Mouse (Mus musculus) left cerebral cortex, adult 2 months (tissue): Measurements from ENCODE around the gene Rpl10-ps3. TPM values are rescaled to one million over a fixed set of nuclear protein-coding genes. Genes with fewer than 3 reads are reported as not detected.

Experiments used
- DNase-seq, 2 experiments: peaks; one replicate each; pipeline ENCODE4 v3.0.0; 2021 to 2022; ENCODE audit warnings: low spot score in 2 of 2, mixed read lengths in 1 of 2; ENCODE audit errors: extremely low spot score in 1 of 2
- H3K27ac ChIP-seq: fragments of 200-600 bp; 2 replicates; pipeline ENCODE4 v1.8.1; 2022
- H3K4me3 ChIP-seq: fragments of 200-600 bp; 2 replicates; pipeline ENCODE4 v1.8.1; 2022
- CTCF ChIP-seq: fragments of 200-600 bp; IDR thresholded peaks from 2 replicates; pipeline ENCODE4 v1.8.1; 2022; ENCODE audit warnings: antibody characterized with exemption, mild to moderate bottlenecking, moderate library complexity
- intact Hi-C: fragments of 180-260 bp; cut with DNase I; formaldehyde crosslinking; loops from one replicate; pipeline ENCODE4 v1.15.1; 2025
- total RNA-seq, 2 experiments: library from RNA; stranded (reverse); gene quantifications; 2 replicates each; pipeline ENCODE4 v1.2.3; 2021

Rpl10-ps3 gene
- total RNA-seq, 2 experiments from 2014 or later: 337 to 355 TPM

DNA sequence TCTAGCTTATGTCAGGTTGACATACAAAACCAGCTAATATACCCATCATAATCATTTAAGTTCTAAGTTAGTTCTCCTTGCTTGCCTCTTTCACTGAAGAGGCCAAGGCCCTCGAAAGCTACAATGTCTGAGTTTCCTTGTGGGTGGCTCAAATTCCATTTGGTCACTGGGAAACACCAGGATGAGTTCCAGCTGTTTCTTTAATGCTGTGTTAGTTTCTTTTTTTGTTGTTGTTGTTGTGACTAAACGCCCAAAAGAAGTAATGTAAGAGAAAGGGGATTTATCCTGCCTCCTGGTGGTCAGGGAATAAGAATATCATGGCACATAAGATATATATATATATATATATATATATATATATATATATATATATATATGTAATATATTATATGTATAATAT is 39.7 kb downstream of the Rpl10-ps3 start:
- intact Hi-C loops: no loop called here
- Histone ChIP-seq H3K27ac (no peak overlapping the region), H3K4me3 (no peak overlapping the region)
- DNase-seq: no peak
- TF ChIP-seq CTCF: no peak

DNA sequence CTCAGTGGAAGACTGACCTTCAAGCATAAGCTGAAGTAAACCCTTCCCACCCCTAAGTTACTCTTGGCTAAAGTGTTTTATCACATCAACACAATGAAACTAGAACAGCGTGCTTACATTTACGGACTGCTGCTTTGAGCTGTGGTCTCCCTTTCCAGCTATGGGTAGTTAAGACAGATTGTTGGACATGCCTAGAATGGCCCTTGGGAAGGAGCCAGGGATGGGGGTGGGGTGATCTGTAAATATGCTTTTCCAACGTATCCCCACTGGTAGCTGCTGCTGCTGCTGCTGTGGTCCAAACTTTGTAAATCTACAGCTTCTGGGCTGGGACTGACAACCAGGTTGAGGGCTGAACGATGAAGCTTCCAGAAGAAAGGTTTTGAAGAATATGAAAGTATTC is 40.8 kb downstream of the Rpl10-ps3 start:
- no peak overlapping the region for H3K4me3 ChIP-seq
- no peak for DNase-seq
- intact Hi-C loops: no loop called here
- H3K27ac ChIP-seq: no peak overlapping the region
- no peak for TF ChIP-seq CTCF

DNA sequence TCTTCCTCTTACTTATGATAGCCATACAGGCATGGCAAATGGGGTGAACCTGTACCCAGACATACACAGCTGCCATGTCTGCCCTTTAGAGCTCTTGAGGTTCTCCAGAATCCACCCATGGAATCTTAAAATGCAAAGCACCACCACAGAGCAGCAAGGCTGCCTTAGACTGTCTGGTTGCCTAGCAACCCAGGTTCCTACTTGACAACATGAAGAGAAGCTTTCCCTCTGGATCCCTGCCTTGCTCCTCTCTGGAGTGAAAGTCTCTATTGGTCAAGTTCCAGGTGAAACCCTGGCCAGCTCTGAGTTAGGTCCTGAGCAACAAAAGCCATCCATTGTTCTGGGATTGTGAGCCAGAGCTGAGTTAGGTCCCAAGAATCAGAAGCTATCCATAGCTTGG is 43.0 kb downstream of the Rpl10-ps3 start:
- peak overlapping the region; percentile 61 for H3K27ac ChIP-seq
- no peak overlapping the region for H3K4me3 ChIP-seq
- intact Hi-C loops: no loop called here
- peak; percentile 28 to 53 for DNase-seq
- TF ChIP-seq CTCF: no peak

DNA sequence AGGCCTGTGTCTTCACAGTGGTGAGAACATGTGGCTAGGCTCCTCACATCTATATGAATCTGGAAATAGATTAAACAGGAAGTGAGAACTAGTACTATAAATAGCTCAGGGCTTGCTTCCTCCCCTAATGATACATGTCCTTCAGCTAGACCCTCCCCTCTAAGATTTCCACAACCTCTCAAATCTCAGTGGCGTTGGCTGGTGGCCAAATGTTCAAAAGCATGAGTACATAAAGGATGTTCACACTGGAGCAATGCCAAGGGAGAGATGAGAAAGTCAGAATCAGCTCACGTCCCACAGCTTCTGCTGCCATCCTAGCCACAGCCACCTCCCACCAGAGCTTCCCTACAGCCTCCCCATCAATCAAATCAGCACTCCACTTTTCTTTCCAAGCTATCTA is 46.4 kb downstream of the Rpl10-ps3 start:
- no peak for DNase-seq
- intact Hi-C loops: no loop called here
- no peak for TF ChIP-seq CTCF
- Histone ChIP-seq H3K27ac (no peak overlapping the region), H3K4me3 (no peak overlapping the region)

Other genes starting within 250 kb of the Rpl10-ps3 start
- gene Plet1, start 149.6 kb upstream of the Rpl10-ps3 start, total RNA-seq: not detected
- gene Pts, start 183.8 kb upstream of the Rpl10-ps3 start, total RNA-seq: 10 to 100 TPM; 28.6 to 31.6 TPM
- 10 to 100 TPM; 22.6 to 23.8 TPM for gene Il18, start 209.9 kb upstream of the Rpl10-ps3 start, total RNA-seq
- 1 to 10 TPM; 3.0 to 3.6 TPM for gene Bco2, start 210.2 kb upstream of the Rpl10-ps3 start, total RNA-seq
- not detected for gene Tex12, start 216.4 kb upstream of the Rpl10-ps3 start, total RNA-seq